Comparison of ENCODE assay signal across 14 mouse cellular contexts in the genomic region with DNA sequence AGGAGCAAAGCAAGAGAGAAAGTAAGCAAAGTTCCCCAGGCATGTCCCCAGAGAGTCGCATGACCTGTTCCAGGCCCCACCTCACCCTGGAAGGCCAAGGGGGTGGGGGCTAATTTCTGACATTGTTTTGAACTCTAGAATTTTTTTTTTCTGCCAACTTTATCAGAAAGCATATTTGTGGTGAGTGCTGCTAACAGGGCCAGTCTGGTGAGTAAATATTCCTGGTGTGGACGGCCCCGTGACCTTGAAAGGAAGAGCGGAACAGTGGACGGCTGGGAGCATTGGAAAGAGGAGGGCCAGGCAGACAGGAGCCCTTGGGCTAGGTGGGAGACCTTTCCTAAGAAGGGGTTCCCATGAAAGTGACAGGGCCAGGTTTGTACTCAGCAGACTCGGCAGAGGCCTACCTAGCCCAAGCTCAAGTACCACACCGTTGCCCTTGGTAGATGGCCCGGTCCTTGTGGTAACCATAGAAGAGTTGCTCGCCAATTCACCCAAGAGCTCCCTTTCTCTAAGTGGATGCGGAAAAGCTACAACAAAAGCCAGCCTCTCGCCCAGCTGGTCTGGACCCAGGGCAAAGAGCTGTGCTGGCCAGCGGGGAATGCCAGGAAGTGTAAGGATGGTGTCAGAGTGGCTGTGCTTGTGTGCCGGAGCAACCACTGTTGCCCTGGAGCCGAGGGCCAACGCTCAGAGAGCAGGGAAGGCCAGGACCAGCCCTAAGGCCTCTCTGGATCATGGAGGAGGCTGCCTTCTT.
DNase-seq lines count a peak whose midpoint lies in the region; ATAC-seq and TF ChIP-seq lines count a peak whose summit lies in the region.
"Had no signal": no experiment of that assay in that cellular context is flagged by ENCODE, and none has a peak within 500 bp of the region (broad histone marks: within the 10 kb centered on the region; RNA-seq: fewer than 3 reads in every experiment).

No protein-coding gene starts in this region.

- no peak for ATAC-seq in limb, embryonic 11.5 days (ENCODE audit: insufficient number of reproducible peaks, low FRiP score, low TSS enrichment, low read depth)
- ATAC-seq: activated CD4-positive, CD25-positive, alpha-beta regulatory T cell, adult 4 months; CD4-positive, CD25-positive, alpha-beta regulatory T cell, adult 4 months had no signal

- peaks cover 9% of the 10 kb centered on the region; the same call in 1 of the 2 replicates for H3K36me3 ChIP-seq in heart, embryonic 10.5 days
- H3K36me3 ChIP-seq in limb, embryonic 11.5 days (ENCODE audit: control insufficient read depth, insufficient read depth, low read length) = no peaks in the 10 kb centered on the region

- intact Hi-C loops in heart, postnatal 25 days (cut with DNase I) = no loop called here

- no peaks in the 10 kb centered on the region; the same call in 1 of the 2 replicates for H3K27me3 ChIP-seq in heart, embryonic 10.5 days (ENCODE audit: insufficient read depth, poor library complexity, severe bottlenecking)
- H3K27me3 ChIP-seq in limb, embryonic 11.5 days (ENCODE audit: control insufficient read depth, insufficient read depth, low read length) = peaks cover 4% of the 10 kb centered on the region; the same call in 1 of the 2 replicates
- H3K27me3 ChIP-seq in cerebellum, adult 2 months (ENCODE audit: control insufficient read depth, insufficient read depth, low read length) = no peaks in the 10 kb centered on the region; the same call in 1 of the 2 replicates

- peaks cover 100% of the 10 kb centered on the region for H3K4me1 ChIP-seq in heart, embryonic 10.5 days
- H3K4me1 ChIP-seq in limb, embryonic 11.5 days (ENCODE audit: control insufficient read depth, insufficient read depth, low read length) = peaks cover 65% of the 10 kb centered on the region
- peaks cover 11% of the 10 kb centered on the region for H3K4me1 ChIP-seq in cerebellum, adult 2 months (ENCODE audit: control insufficient read depth, insufficient read depth, low read length)

- peak overlapping the region; percentile 4; the same call in 1 of the 2 replicates for H3K4me2 ChIP-seq in limb, embryonic 11.5 days (ENCODE audit: low read depth, severe bottlenecking)

- no peak for TF ChIP-seq CTCF in cerebellum, adult 2 months (IDR thresholded peaks at IDR 0.05; ENCODE audit: borderline replicate concordance, insufficient read depth, low read depth, low read length)

- peak overlapping the region; percentile 85 for H3K27ac ChIP-seq in heart, embryonic 10.5 days
- H3K27ac ChIP-seq in limb, embryonic 11.5 days (replicated peaks; ENCODE audit: low read depth, low read length) = peak overlapping the region; percentile 72
- H3K27ac ChIP-seq in cerebellum, adult 2 months (ENCODE audit: insufficient read depth, low read length) = no peak overlapping the region

- H3K9me3 ChIP-seq in heart, embryonic 10.5 days = no peaks in the 10 kb centered on the region
- H3K9me3 ChIP-seq in limb, embryonic 11.5 days (ENCODE audit: control insufficient read depth, low read length) = no peaks in the 10 kb centered on the region

- TF ChIP-seq POLR2A in cerebellum, adult 2 months (IDR thresholded peaks at IDR 0.05; ENCODE audit: borderline replicate concordance, insufficient read depth, low read length) = no peak

- no peak overlapping the region for H3K4me3 ChIP-seq in heart, embryonic 10.5 days
- no peak overlapping the region for H3K4me3 ChIP-seq in limb, embryonic 11.5 days (ENCODE audit: low read depth, low read length)
- no peak overlapping the region for H3K4me3 ChIP-seq in cerebellum, adult 2 months (replicated peaks; ENCODE audit: insufficient read depth, low read depth, low read length)

- no peak overlapping the region for H3K9ac ChIP-seq in limb, embryonic 11.5 days (ENCODE audit: low read length)

- DNase-seq in heart, embryonic 10.5 days (ENCODE audit: low spot score) = no peak
- no peak for DNase-seq in heart, postnatal 25 days (ENCODE audit: low spot score)
- DNase-seq in ovary, adult 18-20 months (ENCODE audit: low spot score) = peak; percentile 62
- DNase-seq in ovary, postnatal 14 days (ENCODE audit: low spot score) = no peak
- DNase-seq in limb, embryonic 11.5 days (ENCODE audit: low spot score) = peak; percentile 36
- DNase-seq in yolk sac, embryonic 10.5 days (ENCODE audit: low spot score) = peak; percentile 21
- DNase-seq in layer of hippocampus, postnatal 36 days = no peak
- no peak for DNase-seq in cerebellum, adult 2 months
- DNase-seq: gastrocnemius, postnatal 25 days; layer of hippocampus, adult 9-11 months; right cerebral cortex, postnatal 14 days; thymus, adult 2 months had no signal

- WGBS in heart, embryonic 10.5 days = 64% methylated on average over 15 of the region's 15 CpGs
- 68% methylated on average over 15 of the region's 15 CpGs for WGBS in limb, embryonic 11.5 days
- WGBS in cerebellum, adult 2 months = 90% methylated on average over 15 of the region's 15 CpGs

Comparison
In these comparisons a context has a peak if more than half of its experiments do, and no peak if none do; other contexts are left out.
1. DNase-seq: peak in ovary, adult 18-20 months (single experiment), limb, embryonic 11.5 days (single experiment) and yolk sac, embryonic 10.5 days (single experiment); none in heart, embryonic 10.5 days (single experiment), heart, postnatal 25 days (single experiment), ovary, postnatal 14 days (single experiment), layer of hippocampus, postnatal 36 days (0 of 2) and cerebellum, adult 2 months (0 of 2).